Mouse (Mus musculus) urinary bladder, postnatal 4 days (tissue): Measurements from ENCODE around the gene Calml3.

Experiments used
- DNase-seq, 2 experiments: peaks; one replicate each; pipeline ENCODE4 v3.0.0; 2021 to 2022; ENCODE audit warnings: low spot score in 2 of 2

Calml3 gene

GRCm38 (mm10) chr13:3782499-3782898 lies 21.6 kb downstream of the Calml3 start:
- DNase-seq, result no peak

DNA sequence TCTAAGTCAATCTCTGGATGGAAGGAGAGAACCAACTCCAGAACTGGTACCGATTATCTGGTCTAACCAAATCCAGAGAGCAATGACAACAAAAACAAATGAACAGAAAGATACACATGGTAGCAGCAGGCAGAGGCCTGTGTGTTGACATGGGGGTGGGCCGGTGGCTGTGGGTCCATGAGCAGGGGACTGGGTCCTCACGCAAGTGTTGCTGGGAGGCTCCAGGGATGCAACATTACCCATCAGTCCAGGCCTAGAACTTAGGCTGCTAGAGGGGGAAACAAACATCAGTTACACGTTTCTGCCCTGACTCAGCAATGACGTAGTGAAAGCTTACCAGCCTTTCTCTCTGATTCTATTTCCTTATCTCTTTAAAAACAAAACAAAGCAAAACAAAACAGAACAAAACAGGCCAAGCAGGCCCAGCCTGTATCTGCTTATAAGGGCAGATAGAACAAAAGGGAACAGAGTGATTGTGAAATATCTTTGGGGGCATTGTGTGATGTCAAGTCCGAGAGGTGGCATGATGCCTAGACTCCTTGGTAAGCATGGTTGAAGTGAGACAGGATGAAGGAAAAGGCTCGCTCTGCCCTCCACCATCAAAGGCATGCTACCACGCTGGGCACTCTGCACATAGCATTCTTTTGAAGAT lies 24.4 kb downstream of the Calml3 start:
- no peak for DNase-seq

DNA sequence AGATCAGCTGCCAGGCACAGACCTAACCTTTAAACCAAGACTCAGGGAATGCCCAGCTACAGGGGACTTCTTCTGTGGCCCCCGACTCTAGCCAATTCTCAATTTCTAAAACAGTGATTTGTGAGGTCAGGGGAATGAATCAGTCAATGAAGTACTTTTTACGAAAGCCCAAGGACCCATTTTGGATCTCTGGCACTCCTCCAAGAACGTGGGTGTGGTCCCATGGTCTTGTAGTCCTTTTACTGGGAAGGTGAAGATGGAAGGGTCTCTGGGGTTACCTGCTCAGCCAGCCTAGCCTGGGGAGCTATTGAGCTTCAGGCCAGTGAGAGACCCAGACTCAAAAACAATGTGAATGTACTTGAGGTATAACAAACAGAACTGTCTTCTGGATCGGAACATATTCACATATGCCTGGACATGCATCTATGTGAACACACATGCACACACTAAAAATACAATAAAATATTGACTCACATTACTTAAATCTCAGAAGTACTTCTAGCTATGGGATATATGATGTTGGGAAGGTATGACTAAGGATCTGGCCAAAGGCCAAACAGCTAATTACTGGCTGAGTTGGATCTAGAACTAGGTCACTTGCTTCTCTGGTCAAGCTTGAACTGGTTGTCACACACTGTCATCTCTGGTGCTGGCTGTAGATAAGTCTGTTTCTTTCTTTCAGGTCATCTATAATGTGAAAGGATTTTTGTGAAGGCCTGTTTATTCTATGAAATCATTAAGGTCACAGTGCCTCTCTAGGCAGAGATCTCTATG lies 25.3 kb downstream of the Calml3 start:
- DNase-seq, result no peak

DNA sequence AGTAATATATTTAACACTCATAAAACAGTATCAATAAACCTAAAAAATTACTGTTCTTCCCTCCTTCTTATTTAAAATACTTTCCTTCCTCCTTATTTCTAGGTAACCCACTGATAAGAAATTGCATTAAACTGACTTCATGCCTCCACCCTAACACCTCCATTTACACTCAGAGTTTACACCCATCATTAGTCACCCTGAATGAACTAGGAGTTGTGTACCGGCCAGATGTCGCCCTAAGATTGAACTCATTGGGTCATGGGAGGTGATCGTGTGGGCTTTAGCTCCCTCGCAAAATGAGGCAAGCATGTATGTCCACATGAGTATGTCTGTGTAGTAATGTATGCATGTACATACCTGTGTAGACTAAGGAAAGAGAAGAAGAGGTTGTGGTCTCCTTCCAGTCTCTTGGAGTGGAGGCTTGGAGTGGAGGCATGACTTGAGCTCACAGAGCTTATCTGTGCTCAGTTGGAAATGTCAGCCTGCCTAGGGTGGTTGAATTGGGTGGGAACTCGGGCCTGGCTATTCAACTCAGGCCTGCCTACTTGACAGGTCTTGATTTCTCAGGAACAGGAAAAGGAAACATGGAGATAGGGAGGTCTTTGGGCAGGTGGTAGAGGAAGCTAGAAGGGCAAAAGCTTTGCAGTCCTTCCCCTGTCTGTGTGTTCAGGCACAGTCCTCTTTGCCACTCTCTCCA lies 26.8 kb downstream of the Calml3 start:
- DNase-seq, result no peak

GRCm38 (mm10) chr13:3776446-3776845 lies 27.7 kb downstream of the Calml3 start:
- DNase-seq, result no peak

DNA sequence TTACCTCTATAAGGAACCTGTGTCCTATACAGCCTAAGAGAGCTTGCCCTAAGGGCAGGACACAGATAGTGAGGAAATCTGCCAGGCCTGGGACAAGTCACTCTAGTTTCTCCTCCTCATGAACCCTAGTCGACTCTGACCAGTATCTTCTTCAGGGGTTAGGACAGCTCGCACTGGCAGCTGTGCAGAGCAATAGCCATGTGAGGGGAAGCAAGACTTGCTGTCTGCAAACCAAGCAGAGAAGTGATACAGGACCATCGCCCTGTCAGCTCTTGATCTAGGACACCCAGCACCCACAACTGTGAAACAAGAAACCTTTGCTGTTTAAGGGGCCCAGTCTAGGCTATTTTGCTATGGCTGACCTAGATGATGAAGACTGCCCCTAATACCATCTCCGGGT lies 29.1 kb downstream of the Calml3 start:
- DNase-seq, result no peak

- no peak for DNase-seq
Measured at GRCm38 (mm10) chr13:3774280-3774679, 29.8 kb downstream of the Calml3 start.

GRCm38 (mm10) chr13:3773149-3773688 lies 30.9 kb downstream of the Calml3 start:
- DNase-seq, result no peak

- DNase-seq, result no peak
Measured at GRCm38 (mm10) chr13:3771221-3771620, 32.9 kb downstream of the Calml3 start.

GRCm38 (mm10) chr13:3770170-3771024 lies 33.7 kb downstream of the Calml3 start:
- DNase-seq, result no peak

GRCm38 (mm10) chr13:3769531-3769930 lies 34.6 kb downstream of the Calml3 start:
- no peak for DNase-seq

DNA sequence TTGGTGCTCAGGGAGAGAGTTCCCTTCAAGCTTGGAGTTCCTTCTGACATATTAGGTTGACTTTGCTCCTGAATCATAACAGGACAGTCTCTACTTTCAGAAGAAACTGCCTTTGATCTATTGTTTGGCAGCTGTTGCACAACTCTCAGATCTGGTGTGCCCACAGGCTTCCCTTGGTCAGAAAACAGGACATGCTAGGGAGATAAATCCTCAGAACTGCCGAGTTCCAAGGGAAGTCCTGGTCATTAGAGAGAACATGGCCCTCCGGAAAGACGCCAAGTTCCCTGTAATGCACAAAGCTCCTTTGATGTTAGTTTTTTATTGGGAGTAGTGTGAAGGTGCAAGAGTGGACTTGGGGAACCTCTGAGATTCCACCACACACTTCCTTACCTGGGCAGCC lies 35.5 kb downstream of the Calml3 start:
- DNase-seq, result no peak

DNA sequence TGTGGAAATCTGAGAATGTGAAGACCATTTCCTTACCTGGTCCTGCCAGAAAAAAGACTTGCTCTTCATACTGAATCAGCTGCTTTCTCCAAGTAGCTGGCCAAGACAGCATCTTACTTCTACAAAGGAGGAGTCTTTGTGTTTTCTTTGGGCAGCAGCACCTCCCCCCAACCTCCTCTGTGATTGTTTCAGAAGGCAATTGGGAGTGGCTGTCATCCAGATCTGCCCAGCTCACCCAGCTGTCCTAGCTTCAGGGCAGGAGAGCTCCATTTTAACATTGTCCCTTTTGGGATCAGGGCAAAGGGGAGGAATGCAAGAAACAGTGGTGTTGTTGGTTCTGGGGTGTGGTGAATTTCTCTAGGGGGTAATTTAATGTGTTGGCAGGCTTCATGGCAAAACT lies 37.0 kb downstream of the Calml3 start:
- no peak for DNase-seq

GRCm38 (mm10) chr13:3765781-3766180 lies 38.3 kb downstream of the Calml3 start:
- no peak for DNase-seq

DNA sequence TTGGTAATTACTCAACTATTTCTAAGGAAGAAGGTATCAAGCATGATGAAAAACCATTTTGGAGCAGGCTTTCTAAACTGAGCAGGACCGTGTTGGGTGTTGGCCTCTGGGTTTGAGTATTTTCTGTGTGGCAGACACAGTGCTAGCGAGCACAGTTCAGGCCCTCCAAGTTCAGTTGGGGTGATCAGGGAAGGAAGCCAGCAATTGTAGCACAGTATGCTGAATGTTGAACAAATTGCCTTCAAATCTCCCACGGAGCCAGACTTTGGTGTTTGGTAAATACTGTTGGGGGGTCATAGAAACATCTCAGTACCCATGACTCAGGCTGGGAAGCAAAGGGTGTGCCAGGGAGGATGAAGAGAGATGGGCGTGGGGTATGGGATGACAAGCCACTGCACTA lies 43.0 kb downstream of the Calml3 start:
- DNase-seq, result no peak

- no peak for DNase-seq
Measured at GRCm38 (mm10) chr13:3758347-3758746, 45.8 kb downstream of the Calml3 start.

DNA sequence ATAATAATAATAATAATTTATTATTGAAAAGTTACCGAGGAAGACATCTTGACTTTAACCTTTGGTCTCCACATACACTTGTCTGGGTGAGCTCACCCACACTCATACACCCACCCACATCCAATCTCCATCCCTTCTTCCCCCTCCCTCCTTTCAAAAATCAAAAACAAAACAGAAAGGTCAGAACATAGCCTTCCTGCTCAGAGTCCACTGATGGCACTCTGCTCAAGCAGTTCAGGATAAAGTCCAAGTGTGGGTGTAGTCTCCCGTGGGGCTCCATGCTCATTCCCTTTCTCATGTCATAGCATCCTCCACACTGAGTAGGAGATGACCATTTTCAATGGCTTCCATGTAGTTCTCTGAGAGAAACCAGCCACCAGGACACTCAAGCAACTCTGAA lies 50.8 kb downstream of the Calml3 start:
- DNase-seq, result no peak
